Mouse (Mus musculus): Measurements from ENCODE around the gene Gapdh. TPM values are rescaled to one million over a fixed set of nuclear protein-coding genes. Genes with fewer than 3 reads are reported as not detected.
A peak's percentile ranks its signal among the peaks of the same experiment; 100 is the strongest.
"Not testable (repeated sequence)": the region's sequence is repeated elsewhere in the genome, so short reads cannot be mapped to it uniquely, and the experiment has no call there.

Gene Gapdh
- polyA plus RNA-seq, 1 experiment from 2014 or later: 1,103 TPM

DNA sequence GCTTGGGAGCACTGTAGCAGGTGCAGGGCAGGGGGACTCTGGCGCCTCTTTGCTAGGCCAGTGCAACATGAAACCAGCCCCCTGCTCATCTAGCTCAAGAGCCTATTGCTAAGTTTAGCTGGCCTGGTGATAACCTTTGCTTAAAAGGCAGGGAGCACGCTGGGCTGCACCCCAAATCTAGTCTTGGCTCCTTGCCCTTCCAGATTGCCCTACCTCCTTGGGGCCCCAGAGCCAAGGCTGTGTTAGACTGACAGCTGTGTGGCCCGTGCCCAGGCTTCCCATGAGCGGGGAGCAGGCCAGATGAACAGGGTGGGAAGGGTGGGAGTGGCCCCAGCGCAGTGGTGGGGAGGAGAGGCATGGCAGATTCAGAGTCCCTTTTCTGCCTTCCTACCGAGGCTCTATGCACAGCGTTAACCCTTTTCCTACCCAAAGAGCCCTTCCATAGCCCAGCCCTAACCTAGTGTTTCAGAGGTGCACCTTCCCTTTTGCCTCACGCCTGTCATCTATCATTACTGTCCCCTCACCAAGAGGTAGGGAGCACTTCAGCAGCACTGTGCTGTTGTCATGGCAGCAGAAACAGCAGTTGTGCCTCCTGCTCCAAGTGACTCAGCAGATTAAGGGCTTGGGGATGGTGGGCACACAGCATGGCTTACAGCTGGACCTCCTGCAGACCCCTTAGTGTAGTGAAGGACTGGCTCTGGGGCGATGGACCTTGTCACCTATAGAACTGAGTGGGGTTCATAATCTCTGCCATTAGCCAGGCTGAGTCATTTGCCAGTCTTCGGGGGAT lies 789 bp upstream of the Gapdh start:
- Histone ChIP-seq H3K9ac (ENCODE audit: low read length) (peak overlapping the region; percentile 66), H3K36me3 (ENCODE audit: control insufficient read depth, insufficient read depth, low read length) (peaks cover 11% of the 10 kb centered on the region), H3K9me3 (ENCODE audit: control insufficient read depth, low read length) (no peaks in the 10 kb centered on the region), H3K4me3 (ENCODE audit: low read depth, low read length) (peak overlapping the region; percentile 84), H3K4me2 (replicated peaks; ENCODE audit: low read depth) (peak overlapping the region; percentile 86), H3K4me1 (replicated peaks; ENCODE audit: control insufficient read depth, insufficient read depth) (peaks cover 10% of the 10 kb centered on the region), H3K27me3 (ENCODE audit: control insufficient read depth, insufficient read depth, low read length) (no peaks in the 10 kb centered on the region), H3K27ac (replicated peaks) (peak overlapping the region; percentile 97)
- 18% methylated on average over 10 of the region's 10 CpGs for WGBS
- TF ChIP-seq EP300 (optimal IDR thresholded peaks at IDR 0.05): no peak
- no peak for TF ChIP-seq CTCF (IDR thresholded peaks at IDR 0.05; ENCODE audit: low read depth)
- DNase-seq (ENCODE audit: low spot score): peak; percentile 80
- peak; percentile 47 for ATAC-seq (ENCODE audit: low FRiP score, low TSS enrichment)

DNA sequence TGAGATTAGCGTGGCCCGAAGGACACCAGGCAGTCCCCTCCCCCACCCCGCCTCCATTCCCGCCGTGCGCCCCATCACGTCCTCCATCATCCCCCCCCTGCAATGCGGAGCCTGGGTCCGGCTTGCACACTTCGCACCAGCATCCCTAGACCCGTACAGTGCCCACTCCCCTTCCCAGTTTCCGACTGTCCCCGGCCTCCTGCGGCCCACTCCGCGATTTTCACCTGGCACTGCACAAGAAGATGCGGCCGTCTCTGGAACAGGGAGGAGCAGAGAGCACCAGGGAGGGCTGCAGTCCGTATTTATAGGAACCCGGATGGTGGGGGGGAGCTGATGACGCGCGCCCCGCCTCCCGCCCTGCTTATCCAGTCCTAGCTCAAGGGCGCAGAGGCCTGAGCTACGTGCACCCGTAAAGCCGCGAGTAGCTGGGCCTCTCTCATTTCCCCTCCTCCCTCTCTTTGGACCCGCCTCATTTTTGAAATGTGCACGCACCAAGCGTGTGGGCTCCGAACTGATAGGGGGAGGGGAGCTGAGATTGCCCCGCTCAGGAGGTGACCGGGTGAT lies 857 bp downstream of the Gapdh start:
- ATAC-seq (ENCODE audit: low FRiP score, low TSS enrichment): peak; percentile 90
- Histone ChIP-seq H3K9me3 (ENCODE audit: control insufficient read depth, low read length) (no peaks in the 10 kb centered on the region), H3K27me3 (ENCODE audit: control insufficient read depth, insufficient read depth, low read length) (no peaks in the 10 kb centered on the region), H3K9ac (ENCODE audit: low read length) (peak overlapping the region; percentile 84), H3K27ac (replicated peaks) (peak overlapping the region; percentile 97), H3K4me2 (replicated peaks; ENCODE audit: low read depth) (peak overlapping the region; percentile 86), H3K4me3 (ENCODE audit: low read depth, low read length) (peak overlapping the region; percentile 84), H3K4me1 (replicated peaks; ENCODE audit: control insufficient read depth, insufficient read depth) (peaks cover 10% of the 10 kb centered on the region), H3K36me3 (ENCODE audit: control insufficient read depth, insufficient read depth, low read length) (peaks cover 5% of the 10 kb centered on the region)
- 0% methylated on average over 33 of the region's 36 CpGs for WGBS
- DNase-seq (ENCODE audit: low spot score): peak; percentile 98
- TF ChIP-seq CTCF (IDR thresholded peaks at IDR 0.05; ENCODE audit: low read depth) (no peak), EP300 (optimal IDR thresholded peaks at IDR 0.05) (no peak)

- ATAC-seq (ENCODE audit: low FRiP score, low TSS enrichment) (peak; percentile 21), DNase-seq (ENCODE audit: low spot score) (peak; percentile 69)
- TF ChIP-seq CTCF (IDR thresholded peaks at IDR 0.05; ENCODE audit: low read depth): no peak
- TF ChIP-seq EP300 (optimal IDR thresholded peaks at IDR 0.05): no peak
- 0% methylated on average over 34 of the region's 39 CpGs for WGBS
- peak overlapping the region; percentile 84 for H3K9ac ChIP-seq (ENCODE audit: low read length)
- peak overlapping the region; percentile 97 for H3K27ac ChIP-seq (replicated peaks)
- no peaks in the 10 kb centered on the region for H3K27me3 ChIP-seq (ENCODE audit: control insufficient read depth, insufficient read depth, low read length)
- H3K4me1 ChIP-seq (replicated peaks; ENCODE audit: control insufficient read depth, insufficient read depth): peaks cover 10% of the 10 kb centered on the region
- H3K4me3 ChIP-seq (ENCODE audit: low read depth, low read length): peak overlapping the region; percentile 84
- peaks cover 3% of the 10 kb centered on the region for H3K36me3 ChIP-seq (ENCODE audit: control insufficient read depth, insufficient read depth, low read length)
- H3K4me2 ChIP-seq (replicated peaks; ENCODE audit: low read depth): peak overlapping the region; percentile 86
- no peaks in the 10 kb centered on the region for H3K9me3 ChIP-seq (ENCODE audit: control insufficient read depth, low read length)
Measured at GRCm38 (mm10) chr6:125164672-125165327, 1.5 kb downstream of the Gapdh start.

DNA sequence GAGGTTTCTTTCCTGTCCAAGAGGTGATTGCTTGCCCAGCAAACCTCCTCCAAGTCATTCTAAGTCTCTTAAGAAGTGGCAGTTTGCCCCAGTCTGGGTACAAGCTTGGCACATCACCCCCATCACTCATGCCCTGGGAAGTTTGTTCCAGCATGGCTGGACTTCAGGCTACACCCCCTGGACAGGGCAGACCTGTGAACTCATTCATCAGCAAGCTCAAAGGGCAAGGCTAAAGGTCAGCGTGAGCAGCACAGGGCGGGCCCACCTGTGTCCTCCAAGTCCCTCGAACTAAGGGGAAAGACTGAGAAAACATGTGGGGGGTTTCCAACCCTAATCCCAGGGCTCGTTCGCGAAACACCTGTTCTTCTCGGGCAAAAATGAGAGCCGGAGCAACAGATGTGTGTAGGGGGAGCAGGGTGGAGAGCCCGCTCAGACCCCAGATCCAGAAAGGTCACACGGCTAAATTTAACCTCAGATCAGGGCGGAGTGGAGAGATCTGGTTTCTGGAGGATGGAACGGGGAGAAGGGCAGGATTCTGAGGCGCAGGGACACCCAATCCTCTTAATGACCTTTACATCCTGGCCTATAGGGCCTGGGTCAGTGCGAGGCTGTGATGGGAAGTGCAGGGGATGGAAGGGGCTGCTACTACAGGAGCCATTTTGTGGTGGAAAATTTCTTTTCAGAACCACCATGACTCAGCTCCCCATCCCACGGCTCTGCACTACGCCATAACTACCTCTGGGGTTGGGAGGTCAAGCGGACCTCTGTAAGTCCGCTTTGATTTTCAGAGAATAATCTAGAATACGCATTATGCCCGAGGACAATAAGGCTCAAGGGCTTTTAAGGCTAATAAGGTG lies 2.2 kb downstream of the Gapdh start:
- Histone ChIP-seq H3K27ac (replicated peaks) (peak overlapping the region; percentile 97), H3K9me3 (ENCODE audit: control insufficient read depth, low read length) (no peaks in the 10 kb centered on the region), H3K4me2 (replicated peaks; ENCODE audit: low read depth) (peak overlapping the region; percentile 86), H3K4me1 (replicated peaks; ENCODE audit: control insufficient read depth, insufficient read depth) (peaks cover 10% of the 10 kb centered on the region), H3K36me3 (ENCODE audit: control insufficient read depth, insufficient read depth, low read length) (peaks cover 1% of the 10 kb centered on the region), H3K4me3 (ENCODE audit: low read depth, low read length) (peak overlapping the region; percentile 84), H3K9ac (ENCODE audit: low read length) (peak overlapping the region; percentile 84), H3K27me3 (ENCODE audit: control insufficient read depth, insufficient read depth, low read length) (no peaks in the 10 kb centered on the region)
- ATAC-seq (ENCODE audit: low FRiP score, low TSS enrichment) (no peak), DNase-seq (ENCODE audit: low spot score) (no peak)
- 6% methylated on average over 20 of the region's 20 CpGs for WGBS
- TF ChIP-seq CTCF (IDR thresholded peaks at IDR 0.05; ENCODE audit: low read depth) (no peak), EP300 (optimal IDR thresholded peaks at IDR 0.05) (no peak)

GRCm38 (mm10) chr6:125162615-125163305 lies 3.5 kb downstream of the Gapdh start:
- not testable (repeated sequence) for H3K9ac ChIP-seq (ENCODE audit: low read length); H3K4me3 ChIP-seq (ENCODE audit: low read depth, low read length); H3K9me3 ChIP-seq (ENCODE audit: control insufficient read depth, low read length); H3K27ac ChIP-seq (replicated peaks); H3K27me3 ChIP-seq (ENCODE audit: control insufficient read depth, insufficient read depth, low read length); ATAC-seq (ENCODE audit: low FRiP score, low TSS enrichment); H3K4me2 ChIP-seq (replicated peaks; ENCODE audit: low read depth); H3K4me1 ChIP-seq (replicated peaks; ENCODE audit: control insufficient read depth, insufficient read depth); DNase-seq (ENCODE audit: low spot score); H3K36me3 ChIP-seq (ENCODE audit: control insufficient read depth, insufficient read depth, low read length)
- 66% methylated on average over 11 of the region's 16 CpGs for WGBS

Measured in stomach, postnatal 0 days (tissue).